Mouse (Mus musculus): ENCODE measurements around the gene Gse1.
A peak's percentile ranks its signal among the peaks of the same experiment; 100 is the strongest.

Gse1 gene

DNA sequence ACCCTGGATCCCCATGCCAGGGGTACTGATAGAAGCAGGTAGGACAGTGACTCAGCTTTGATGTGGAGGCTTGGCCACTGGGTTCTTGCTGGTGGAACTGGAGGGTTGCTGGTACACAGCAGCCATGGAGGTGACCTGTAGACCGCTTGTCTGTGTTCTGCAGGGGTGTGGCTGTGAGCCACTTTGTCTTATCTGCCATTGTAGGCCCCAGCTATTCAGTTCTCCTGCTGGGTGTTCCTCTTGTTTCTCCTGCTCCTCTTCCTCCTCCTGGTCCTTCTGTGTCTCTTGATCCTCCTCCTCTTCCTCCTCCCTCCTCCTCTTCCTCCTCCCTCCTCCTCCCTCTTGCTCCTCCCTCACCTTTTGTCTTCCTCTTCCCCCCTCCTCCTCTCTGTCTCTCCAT is 296.9 kb downstream of the Gse1 start:
- DNase-seq, result no peak

- no peak for DNase-seq
Observed at GRCm38 (mm10) chr8:120525832-120526231, 297.6 kb downstream of the Gse1 start.

DNA sequence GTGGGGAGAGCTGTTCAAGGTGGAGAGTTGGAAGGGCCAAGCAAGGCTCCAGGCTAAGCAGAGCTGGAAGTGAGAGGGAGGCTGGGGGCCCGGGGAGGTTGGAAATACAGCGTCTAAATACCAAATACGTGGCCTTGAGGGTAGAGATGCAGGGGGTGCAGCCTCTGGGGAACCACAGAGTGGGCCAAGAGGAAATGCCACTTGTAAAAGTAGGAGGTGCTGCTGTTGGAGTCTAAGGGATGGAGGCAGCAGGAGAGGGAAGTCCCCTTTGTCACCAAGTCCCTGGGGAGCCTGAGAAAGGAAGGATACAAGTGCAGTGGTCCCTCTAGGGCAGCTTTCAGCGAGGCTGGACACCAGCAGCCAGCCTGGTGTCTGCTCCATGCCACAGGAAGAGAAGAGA is 298.3 kb downstream of the Gse1 start:
- no peak for DNase-seq

GRCm38 (mm10) chr8:120528332-120528731 is 300.1 kb downstream of the Gse1 start:
- DNase-seq, result peak; percentile 66 to 84

- DNase-seq, result no peak
Observed at GRCm38 (mm10) chr8:120529226-120529625, 301.0 kb downstream of the Gse1 start.

DNA sequence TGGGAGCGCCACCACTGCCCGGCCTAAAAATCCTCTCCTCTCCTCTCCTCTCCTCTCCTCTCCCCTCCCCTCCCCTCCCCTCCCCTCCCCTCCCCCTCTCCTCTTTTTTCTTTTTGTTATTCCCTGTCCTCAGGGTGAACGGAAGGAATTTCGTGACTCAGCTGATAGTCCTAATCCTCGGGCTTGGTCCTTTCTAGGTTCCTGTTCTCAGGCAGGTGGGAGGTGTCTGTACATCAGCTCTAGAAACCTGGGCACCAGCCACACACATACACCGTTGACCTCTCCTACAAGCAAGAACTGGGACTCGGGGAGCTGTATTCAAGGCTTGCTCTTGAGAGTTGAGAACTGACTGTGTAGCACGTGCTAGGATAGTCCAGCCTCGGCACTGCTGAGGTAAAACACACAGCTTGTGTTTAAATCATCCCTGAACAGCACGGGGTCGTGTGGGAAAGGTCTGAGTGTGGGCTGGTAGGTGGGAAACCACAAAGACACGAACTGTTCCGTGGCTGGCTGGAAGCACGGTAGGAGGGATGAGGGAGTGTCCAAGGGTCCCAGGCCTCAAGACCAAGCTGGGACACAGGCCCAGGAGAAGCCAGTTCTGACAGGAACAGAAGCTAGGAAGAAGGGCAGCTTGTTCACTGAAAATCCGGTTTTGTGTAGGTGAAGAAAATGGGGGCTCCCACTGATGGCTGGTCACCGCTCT is 302.8 kb downstream of the Gse1 start:
- no peak for DNase-seq

DNA sequence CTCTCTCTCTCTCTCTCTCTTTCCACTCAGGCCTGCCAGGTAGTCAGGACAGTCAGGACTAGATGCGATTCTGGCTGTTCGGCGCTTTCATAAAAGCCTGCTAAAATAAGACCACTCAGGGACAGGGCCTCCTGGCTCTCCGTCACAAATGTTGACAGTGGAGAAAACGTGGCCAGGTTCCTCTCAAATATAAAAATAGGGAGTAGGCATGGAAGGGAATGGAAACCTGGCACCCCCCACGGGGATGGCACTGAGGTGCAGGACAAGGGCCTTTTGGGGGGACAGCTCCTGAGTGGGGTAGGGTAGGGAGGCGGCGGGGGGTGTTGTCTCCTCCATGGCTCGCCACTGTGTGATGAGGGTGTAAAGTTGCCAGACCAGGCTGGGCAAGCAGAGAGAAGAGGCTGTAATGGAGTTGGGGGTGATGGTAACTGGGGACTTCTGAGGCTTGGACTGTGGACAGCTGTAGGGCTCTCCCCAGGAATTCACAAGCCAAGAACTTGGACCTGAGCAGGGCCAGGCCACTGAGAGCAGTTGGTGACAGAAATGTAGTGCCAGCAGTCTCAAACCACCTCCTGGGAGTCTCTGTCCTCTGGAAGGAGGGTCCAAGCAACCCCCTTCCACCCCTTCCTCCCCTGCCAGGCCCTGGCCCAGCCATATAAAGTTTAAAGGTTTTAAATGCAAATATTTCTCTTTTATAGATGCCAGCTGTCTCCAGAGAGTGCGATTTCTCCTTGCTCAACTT is 303.7 kb downstream of the Gse1 start:
- DNase-seq, result no peak

GRCm38 (mm10) chr8:120532517-120533215 is 304.4 kb downstream of the Gse1 start:
- peak; percentile 72 to 83 for DNase-seq

GRCm38 (mm10) chr8:120533380-120533779 is 305.1 kb downstream of the Gse1 start:
- no peak for DNase-seq

DNA sequence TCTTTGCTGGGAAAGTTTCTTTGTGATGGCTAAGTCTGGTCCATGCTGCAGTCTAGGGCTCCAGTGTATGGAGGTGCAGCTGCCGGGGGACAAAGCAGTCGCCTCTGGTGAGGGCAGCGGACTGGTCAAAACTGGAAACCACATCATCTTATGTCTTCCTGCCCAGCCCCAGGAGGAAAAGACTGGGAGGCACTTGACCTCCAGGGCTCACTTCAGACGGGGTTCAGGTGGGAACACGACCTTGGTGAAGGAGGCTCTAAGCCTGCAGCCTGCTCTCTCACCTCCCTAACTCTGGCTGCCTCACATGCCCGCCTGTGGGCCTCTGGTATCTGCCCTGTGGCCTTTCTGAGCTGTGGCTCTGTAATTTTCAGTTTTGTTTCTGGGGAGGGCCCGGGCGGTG is 305.8 kb downstream of the Gse1 start:
- DNase-seq, result peak in 1 of 2 experiments; percentile 30

DNA sequence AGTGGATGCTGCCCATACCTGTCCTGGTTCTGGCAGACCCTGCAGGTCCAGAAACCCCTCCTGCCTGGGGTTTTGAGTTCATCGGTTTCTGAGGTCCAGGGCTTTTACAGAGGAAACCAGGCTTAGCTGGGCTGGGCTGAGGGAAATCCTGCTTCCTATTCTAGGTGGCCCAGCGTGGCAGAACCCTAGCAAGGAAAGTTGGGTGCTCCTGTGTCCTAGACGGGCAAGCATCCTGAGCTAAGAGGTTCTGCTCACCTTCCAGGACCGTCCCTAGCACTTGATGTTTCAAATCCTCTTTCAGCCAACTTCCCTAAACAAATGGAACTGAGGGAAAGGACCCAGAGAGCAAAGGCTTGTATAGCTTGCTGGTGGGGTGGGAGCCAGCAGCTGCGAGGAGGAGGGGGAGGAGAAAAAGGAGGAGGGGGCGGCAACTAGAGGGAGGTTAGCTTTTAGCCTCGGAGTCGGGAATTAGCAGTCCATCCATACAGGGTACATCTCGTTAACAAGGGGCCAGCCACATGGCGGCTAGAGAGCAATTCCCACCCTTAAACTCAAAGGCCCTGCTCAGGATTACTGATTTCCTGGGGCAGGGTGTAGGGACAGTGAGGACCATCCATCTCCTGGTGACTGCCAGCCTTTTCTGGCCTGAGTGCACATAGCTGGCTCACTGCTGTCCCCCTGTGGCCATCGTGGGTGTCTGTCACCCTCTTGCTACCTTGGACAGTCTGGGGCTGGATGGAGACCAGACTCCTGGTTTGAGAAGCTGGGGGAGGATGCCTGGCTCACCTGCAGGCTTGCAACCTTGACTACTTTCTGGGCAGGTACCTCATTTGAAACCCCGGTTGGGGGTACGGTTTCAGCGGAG is 306.5 kb downstream of the Gse1 start:
- peak; percentile 83 to 86 for DNase-seq

DNA sequence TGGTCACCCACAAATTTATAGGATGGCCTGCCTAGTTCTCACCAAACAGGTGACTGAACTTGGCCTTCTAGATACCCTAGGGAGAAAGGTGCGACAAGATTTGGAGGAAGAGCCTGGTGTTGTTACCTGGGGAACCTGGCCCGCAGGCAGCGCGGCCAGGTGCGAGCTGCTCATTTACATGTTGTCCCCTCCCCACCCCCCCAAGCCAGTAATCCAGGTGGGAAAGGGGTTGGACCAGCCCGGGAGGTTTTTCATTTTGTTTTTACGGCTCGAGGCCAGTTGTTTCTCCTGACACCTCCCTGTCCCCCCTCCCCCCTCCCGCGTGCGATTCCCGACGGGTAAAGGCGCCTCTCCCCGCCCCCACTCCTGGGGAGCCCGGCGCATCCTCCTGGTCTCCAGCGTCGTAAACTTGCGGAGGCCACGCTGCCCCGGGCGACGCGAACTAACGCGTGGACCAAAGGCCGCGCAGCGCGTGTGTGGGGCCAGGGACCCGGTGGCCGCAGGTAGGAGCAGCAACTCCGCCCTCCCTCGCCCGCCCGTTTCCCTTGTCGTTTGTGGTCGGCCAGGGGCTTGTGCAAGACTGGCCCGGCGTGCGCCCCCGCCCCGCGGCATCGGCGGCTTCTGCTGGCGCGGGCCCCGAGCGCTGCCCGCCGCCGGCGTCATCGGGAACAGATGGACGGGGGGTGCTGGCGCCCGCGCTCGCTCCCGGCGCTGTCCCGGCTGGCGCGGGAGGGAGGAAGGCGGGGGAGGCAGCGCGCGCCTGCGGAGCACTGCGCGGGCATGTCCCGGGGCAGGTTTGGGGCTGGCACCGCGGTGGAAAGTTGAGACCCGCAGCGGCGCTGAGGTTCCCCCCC is 307.4 kb downstream of the Gse1 start:
- peak; percentile 66 to 74 for DNase-seq

- peak; percentile 57 to 71 for DNase-seq
Observed at GRCm38 (mm10) chr8:120536306-120537206, 308.3 kb downstream of the Gse1 start.

DNA sequence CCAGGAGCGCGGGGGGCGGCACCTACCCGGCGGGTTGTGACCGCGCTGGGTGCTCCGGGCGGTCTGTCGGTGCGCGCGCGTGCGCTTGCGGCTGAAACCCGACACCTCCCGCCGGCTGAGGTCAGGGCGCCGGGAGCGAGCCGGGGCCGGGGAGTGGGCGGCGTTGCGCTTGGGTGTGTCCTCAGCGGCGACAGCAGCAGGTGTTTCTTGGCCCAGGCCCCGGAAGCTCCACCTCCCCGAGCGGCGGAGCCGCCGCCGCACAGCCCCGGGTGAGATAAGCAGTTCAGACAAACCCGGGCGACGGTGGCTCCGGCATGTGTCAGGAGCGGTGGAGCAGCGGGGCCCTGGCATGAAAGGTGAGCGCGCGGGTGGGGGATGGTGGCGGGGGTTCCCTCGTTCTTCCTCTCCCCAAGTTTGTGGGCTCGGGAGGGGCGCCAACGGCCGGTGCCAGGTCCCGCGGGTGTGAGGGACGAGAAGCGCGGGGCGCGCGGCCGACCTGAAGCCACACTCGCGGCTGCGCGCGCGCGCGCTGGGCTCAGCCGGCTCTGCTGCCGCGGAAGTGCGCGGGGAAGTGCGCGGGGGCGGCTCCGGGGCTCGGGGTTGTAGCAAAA is 309.1 kb downstream of the Gse1 start:
- peak; percentile 90 to 95 for DNase-seq

DNA sequence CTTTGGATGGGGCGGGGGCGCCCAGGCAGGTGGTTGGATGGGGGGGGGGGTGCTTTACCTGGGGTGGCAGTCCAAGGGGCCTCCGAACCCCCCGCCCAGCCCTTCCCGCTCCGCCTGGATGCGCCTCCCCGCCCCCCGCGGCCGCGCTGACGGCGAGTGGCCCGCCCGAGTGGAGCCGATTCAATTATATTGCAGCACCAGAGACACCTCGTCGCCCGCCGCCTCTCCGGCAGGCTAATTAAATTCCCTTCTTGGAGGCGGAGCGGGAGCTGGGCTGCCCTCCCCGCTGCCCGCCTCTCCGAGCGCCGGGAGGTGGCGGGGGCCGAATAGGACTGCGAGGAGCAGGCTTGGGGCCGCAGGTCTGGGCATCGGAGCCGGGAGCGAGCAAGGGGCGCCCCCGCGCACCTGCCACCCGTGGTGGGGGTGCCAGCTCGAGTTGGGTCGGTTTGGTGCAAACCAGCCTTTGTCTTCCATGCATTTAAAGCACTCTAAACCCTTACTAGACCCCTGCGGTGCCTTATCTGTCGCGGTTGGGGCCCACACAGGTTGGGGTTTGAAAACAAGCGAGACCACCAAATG is 309.7 kb downstream of the Gse1 start:
- peak; percentile 63 to 74 for DNase-seq

DNA sequence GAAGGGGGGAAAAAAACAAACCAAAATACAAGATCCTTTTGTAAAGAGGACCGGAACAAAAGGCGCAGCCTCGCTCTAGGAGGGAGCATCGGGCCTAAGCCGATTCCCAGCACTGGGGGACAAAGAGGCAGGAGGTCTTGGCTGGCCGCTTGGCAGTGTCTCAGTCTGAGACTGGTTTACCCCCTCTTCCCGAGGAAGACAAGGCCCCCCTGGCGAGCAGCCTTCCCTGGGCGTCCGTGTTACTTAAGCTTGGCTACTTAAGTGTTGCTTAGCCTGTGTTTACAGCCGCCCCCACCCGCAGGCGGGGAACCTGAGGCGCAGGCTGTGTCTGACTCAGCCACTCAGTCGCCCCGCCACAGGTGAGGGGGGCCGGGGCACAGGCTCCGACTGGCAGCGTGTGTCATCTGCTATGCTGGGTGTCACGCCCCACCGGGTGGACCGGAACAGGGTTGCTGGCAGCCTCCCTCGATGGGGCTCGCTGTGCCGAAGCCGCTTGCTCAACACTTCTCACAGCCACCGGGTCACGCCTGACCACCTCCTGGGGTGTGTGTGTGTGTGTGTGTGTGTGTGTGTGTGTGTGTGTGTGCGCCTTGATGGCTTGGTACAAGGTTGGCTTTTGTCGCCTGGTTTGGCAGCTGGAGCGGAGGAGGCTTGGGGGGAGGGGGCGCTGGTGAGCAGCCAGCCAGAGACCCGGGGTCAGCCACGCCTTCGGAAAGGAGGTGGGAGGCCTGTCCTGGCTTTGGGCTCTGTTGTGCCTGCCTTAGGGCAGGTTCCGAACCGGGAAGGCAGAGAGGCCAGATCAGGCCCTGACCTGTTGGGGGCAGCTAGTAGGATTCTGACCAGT is 310.4 kb downstream of the Gse1 start:
- peak; percentile 91 to 95 for DNase-seq

- peak; percentile 64 to 74 for DNase-seq
Observed at GRCm38 (mm10) chr8:120539381-120539774, 311.1 kb downstream of the Gse1 start.

DNA sequence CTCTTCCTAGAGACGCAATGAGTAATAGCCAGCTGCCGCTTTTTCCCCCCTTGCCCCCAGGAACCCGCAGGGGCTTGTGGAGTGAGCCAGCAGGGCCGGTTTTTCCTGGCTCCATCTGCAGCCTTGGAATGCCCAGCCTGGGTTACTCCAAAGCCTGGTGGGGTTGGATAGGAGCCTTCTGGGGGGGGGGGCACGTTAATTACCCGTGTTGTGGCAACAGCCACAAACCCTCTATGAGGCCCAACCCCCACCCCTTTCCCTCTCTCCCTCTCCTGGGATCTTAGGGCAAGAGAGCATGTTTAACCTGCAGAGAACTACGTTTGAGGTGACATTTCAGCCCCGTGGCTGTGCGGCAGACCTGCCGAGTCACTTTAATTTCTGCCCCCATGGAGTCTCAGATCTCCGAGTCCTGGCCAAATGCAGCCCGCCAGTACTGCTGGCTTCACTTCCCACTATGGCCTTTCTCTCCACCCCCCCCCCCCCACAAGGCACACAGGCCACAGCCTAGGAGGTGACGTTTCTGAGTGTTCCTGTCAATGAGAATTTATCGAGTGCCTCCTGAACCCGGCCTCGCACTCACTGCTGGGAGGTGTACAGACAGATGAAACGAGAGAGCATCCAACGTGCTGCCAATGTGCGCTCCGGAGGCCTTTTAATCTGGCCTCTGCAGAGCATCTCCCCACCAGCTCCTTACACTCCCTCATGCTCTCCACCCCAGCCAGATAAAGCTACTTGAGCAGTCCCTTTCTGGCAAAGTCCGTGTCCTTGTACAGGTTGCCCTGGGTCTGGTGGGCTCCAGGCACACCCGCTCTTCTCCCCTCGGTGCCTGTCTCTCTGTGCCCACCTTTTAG is 311.7 kb downstream of the Gse1 start:
- peak; percentile 41 to 49 for DNase-seq

Measured in thymus, postnatal 36 days (tissue).